Mouse (Mus musculus) heart, postnatal 10 days (tissue): ENCODE measurements around the gene Smpd2. TPM values are rescaled to one million over a fixed set of nuclear protein-coding genes. Genes with fewer than 3 reads are reported as not detected.

Source experiments
- DNase-seq, 2 experiments: peaks; one replicate each; pipeline ENCODE4 v3.0.0; 2021
- intact Hi-C: fragments of 180-260 bp; cut with DNase I; formaldehyde crosslinking; loops from one replicate; pipeline ENCODE4 v1.15.1; 2025
- total RNA-seq, 2 experiments: library from RNA; stranded (reverse); gene quantifications; 2 replicates each; pipeline ENCODE4 v1.2.3; 2021

The Smpd2 gene
- total RNA-seq, 2 experiments from 2014 or later: 48.2 to 57.7 TPM

DNA sequence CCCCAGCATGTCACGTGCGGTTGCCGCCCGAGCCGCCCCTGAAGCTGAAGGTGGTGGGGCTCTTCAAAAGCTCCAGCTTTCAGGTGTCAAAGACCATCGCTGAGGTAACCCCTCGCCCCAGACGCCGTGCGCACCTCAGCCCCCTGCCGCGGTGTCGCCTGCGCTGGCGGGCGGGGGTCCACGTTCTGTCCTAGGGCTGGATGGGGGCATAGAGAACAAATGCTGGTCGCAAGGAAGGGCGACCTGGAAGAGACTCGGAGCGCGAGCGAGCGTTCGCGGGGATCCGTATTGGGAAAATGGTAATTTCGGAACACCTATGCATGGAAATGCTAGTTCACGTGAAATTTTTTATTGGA is 327 bp upstream of the Smpd2 start:
- intact Hi-C loops: no loop called here
- DNase-seq: no peak

DNA sequence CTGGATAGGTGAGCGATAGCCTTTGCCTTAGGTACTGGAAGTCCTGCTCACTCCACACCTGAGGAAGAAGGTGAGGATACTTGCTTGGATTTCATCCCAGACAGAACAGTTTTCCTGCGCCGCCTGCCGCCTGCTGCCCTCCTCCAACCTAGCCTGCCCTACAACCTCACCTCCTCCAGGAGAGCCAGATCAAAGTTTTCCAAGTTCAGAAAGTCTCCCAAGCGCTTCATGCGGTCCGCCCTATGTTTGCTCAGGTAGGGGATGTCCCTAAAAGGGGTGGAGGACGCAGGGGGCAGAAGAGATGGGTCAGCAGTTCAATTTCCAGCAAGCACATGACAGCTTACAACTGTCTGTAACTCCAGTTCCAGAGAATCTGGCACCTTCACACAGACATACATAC is 875 bp downstream of the Smpd2 start:
- intact Hi-C loops: no loop called here
- peak; percentile 26 to 31 for DNase-seq

DNA sequence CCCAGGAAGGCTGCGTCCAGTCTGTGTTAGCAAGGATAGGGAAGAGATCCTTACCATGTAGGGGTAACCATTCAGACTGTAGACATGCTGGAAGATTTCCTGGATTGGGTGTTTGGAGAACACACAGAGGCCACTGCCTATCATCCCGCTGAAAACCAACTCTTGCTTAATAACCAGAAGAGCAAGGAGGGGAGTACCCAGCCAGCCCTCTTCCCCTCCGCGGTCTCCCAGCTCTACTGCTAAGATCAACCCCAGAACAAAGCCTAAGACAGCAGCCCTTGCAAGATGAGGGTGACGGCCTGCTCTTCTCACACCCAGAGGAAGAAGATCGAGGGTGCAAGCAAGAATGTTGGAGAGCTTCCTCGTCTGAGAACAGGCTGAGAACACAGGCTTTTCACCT is 1.3 kb downstream of the Smpd2 start:
- DNase-seq: no peak
- intact Hi-C loops: no loop called here

DNA sequence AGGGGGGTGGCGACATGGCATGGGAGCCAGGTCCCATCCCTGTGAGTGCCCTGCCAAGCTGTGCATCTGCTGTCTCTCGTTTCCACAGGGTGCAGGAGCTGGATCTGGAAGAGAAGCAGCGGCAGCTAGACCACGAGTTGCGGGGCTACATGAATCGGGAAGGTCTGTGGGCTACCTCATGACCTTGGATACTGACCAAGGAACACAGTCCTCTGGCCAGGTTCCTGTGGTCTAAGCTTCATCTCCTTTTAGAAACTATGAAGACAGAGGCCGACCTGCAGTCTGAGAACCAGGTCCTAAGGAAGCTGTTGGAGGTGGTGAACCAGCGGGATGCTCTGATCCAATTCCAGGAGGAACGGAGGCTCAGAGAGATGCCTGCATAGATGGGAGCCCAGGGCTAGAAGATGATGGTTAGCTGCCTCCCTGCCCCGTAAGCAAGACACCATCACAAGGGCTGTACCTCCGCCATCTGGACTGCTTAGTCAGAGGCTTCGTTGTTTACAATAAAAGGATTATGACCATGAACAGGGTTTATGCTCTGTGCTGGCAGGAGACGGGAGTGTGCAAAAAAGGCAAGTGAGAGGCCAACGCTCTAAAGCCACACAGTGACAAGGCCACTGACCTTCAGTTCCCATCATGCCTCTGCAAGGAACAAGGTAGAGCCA is 3.5 kb downstream of the Smpd2 start:
- intact Hi-C loops: no loop called here
- no peak for DNase-seq

DNA sequence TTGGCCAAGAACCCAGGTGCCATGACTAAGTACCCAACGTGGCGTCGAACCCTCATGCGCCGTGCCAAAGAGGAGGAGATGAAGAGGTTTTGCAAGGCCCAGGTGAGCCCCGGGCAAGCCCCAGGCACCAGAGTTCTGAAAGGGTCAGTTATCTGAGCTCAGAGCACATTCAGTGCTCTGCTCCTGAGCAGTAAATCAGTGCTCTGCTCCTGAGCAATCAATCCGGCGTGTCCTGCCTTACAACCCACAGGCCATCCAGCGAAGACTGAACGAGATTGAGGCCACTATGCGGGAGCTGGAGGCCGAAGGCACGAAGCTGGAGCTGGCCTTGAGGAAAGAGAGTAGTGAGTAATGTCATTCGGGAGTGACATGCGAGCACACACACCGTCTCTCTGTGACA is 4.4 kb downstream of the Smpd2 start:
- intact Hi-C loops: no loop called here
- DNase-seq: no peak

DNA sequence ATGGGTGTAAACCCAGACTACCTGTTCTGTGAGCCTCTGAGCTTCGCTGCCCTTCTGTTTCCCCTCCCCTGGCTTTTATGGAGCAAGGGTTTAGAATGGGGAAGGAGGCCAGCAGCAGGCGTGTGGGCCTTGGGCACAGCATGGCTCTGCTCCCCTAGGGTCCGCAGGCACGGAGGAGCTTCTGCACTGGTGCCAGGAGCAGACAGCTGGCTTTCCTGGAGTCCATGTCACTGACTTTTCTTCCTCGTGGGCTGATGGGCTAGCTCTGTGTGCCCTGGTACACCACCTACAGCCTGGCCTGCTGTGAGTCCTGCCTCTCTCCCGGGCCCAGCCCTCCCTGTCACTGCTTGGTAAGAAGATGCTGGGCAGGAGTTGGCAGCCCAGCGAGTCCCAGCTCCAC is 7.7 kb downstream of the Smpd2 start:
- intact Hi-C loops: no loop called here
- DNase-seq: no peak

- DNase-seq: peak in 1 of 2 experiments; percentile 25
- intact Hi-C loops: no loop called here
Measured at GRCm38 (mm10) chr10:41480938-41481880, 9.0 kb downstream of the Smpd2 start.

- DNase-seq: no peak
- intact Hi-C loops: no loop called here
Measured at GRCm38 (mm10) chr10:41479961-41480360, 10.2 kb downstream of the Smpd2 start.

DNA sequence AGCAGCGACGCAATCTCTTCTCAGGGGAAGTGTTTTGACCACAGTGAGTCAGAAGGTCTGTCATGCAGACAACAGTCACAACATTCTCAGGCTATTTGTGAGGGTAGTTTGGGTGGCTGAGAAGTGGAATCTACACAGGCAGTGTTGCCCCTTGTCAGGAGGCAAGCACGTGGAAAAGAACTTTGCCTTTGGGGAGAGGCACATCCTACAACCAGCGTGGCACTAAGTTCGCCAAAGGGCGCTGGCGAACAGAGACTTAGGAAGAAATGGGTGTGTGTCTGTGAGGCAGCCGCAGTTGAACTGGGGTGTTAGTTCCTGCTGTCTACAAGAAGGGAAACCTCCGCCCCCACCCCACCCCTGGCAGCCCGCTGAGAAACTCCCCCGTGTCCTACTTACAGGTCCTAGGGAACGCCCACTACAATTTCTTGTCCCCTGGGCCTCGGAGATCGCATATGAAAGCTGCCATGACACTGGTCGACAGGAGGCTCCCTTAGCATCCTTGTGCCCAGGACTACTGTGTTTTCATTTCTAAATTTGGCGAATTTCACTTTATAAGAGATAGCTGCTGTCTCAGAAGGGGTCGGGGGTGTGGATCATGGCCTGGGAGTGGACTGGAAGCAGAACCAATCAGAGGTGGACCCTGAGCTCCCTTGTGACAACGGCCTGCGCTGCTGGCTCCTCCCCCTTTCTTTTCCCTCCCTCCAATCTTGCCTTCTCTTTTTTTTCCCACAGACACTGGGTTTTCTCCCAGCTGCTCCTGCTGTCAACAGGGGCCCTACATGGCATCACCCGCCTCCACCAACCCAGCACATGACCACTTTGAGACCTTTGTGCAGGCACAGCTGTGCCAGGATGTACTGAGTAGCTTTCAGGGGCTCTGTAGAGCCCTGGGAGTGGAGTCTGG is 12.6 kb downstream of the Smpd2 start:
- intact Hi-C loops: no loop called here
- DNase-seq: peak; percentile 82 to 84

DNA sequence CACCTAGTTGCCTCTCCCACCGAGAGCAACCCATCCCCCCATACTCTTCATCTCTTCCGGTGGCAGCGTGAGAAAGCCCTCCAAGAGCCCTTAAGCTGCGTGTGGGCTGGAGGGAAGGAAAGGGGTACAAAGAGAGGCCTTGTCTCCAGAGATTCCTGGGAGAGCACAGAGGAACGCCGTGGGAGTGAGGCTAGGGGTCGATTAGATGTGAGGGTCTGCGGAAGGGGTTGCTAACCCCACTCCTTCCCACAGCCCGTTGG is 13.2 kb downstream of the Smpd2 start:
- DNase-seq: no peak

DNA sequence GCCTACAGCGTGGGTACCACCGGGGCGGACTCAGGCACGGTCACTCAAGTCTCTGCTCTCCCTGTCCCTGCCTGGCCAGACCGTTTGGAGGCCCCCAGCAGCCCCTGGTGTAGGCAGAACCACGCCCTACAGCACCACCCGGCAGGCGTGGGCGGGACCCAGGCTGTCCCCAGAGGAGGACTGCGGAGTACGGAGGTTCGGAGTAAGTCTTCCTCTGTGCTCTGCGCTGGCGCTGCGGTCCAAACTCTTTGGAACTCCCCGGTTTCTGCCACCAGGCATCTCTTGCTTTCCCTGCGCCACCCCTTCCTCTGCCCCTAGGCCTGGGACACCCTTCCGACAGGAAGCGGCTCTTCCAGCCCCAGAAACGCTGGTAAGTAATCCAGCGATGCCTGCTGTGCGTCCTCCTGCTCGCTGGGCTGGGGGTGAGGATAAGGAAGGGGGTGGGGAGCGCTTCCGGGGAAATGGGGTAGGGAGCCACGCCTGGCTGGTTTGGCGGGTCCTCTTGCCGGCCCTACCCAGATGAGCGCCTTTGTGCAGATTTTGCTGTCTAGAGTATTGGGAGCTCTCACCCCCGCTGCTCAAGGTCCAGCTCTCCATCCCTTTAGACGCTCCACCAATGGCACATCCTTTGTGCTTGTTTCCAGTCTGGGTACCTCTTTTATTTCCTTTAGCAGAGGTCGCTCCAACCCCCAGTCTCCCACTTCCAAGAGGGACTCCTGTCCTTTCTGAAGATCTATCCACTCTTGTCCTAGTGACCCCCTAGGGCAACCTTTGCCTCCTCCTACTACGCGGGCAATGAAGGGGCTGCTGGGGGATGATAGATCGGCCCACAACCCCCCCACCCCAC is 13.8 kb downstream of the Smpd2 start, which contains the start of gene Mical1:
Gene Mical1 (plus strand): TSS at position 144 of the 847 bp plus-strand sequence.
- intact Hi-C loops: no loop called here
- DNase-seq: peak; percentile 82

More for the DNA sequence above, 13.2 kb downstream of the Smpd2 start:
- intact Hi-C loops: no loop called here

DNA sequence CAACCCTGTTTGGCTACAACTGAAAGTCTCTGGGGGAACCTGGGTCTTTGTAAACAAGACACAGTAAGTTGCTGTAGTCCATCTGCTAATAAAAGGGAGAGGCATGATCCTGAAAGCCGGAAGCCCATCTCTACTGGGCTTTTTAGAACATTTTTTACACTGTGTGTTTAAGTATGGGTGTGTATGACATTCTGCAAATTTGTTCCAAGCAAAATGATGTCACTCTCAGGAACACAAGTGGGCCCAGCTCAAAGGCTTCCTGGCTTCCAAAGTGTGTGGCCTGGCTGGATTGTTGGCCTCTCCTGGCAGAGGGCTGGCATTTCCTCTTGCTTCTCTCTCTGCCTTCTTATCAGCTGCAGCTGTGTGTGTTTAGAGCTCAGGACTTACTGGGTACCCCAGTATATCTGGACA is 15.2 kb downstream of the Smpd2 start:
- DNase-seq: peak; percentile 71 to 74
- intact Hi-C loops: no loop called here

DNA sequence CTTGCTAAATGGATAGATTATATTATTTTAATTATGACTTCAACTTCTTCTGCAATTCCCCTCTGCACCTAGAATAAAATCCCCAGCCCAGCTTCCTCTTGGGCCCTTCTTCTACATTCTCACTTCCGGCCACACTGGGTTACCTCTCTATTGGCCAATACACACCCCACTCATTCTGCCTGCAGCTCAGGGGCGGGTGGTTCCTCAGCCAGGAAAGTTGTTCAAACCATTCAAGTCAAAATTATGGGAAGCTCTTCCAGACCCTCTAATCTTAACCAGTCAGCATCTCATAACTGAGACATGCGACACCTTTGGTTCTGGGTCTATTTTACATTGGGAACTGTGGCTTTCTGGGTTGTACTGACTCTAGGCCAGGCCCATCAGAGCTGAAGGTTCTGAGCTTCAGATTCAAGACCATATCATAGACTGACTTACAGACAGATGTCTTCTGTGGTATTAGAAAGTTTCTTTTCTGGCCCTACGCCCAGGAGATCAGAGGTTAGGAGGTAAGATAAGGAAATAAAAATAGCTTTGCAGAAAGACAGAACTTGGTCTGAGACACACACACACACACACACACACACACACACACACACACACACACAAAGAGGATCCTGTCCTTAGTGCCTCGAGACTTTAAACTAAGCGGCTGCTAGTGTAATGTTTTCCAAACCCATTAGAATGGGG is 16.2 kb downstream of the Smpd2 start:
- intact Hi-C loops: no loop called here
- DNase-seq: peak; percentile 87 to 88

GRCm38 (mm10) chr10:41472962-41473481 is 17.1 kb downstream of the Smpd2 start:
- no peak for DNase-seq
- intact Hi-C loops: no loop called here

DNA sequence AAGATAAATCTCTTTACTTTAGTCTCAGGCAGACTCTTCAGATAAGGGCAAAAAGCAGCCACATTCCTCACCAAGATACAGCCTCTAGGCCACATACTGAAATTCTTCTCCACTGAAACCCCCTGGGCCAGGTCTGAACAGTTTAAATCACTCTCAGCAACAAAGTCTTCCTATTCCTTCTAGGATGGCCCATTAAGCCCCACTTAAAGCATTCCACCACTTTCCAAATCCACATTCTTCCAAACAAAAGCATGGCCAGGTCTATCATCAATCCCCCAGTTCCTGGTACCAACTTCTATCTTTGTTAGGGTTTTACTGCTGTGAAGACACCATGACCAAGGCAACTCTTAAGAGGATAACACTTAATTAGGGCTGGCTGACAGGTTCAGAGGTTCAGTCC is 17.6 kb downstream of the Smpd2 start:
- intact Hi-C loops: no loop called here
- no peak for DNase-seq

- DNase-seq: no peak
- intact Hi-C loops: no loop called here
Measured at GRCm38 (mm10) chr10:41470693-41471092, 19.5 kb downstream of the Smpd2 start.

DNA sequence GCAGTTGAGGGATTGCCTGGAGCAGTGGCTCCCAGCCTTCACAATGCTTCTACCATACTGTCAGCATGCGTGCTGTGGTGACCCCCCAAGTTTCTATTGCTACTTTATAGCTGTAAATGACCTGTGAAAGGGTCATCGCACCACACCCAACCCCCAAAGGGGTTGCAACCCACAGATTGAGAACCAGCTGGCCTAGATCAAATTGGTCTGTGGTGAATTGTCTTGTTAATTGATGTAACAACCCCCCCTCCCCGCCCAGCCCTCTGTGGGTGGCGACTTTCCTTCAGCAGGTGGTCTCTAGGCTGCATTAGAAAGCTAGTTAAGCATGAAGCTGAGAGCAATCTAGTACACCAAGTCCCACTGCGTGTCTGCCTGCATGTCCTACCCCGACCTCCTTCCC is 22.8 kb downstream of the Smpd2 start:
- intact Hi-C loops: no loop called here
- DNase-seq: no peak

DNA sequence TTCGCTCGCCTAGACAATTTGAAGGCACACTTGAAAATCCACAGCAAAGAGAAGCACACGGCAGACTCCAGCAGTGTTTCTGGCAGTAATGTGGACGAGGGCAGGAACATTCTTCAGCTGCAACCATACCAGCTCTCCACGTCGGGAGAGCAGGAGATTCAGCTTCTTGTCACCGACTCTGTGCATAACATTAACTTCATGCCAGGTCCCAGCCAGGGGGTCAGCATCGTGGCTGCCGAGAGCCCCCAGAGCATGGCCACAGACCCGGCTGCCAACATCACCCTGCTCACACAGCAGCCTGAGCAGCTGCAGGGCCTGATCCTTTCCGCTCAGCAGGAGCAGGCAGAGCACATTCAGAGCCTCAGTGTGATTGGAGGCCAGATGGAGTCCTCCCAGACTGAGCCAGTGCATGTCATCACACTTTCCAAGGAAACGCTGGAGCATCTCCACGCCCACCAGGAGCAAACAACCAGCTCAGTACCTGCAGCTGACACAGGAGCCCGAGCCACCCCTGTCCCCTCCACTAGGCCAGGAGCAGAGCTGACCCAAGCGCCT is 25.7 kb downstream of the Smpd2 start:
- DNase-seq: no peak
- intact Hi-C loops: no loop called here

DNA sequence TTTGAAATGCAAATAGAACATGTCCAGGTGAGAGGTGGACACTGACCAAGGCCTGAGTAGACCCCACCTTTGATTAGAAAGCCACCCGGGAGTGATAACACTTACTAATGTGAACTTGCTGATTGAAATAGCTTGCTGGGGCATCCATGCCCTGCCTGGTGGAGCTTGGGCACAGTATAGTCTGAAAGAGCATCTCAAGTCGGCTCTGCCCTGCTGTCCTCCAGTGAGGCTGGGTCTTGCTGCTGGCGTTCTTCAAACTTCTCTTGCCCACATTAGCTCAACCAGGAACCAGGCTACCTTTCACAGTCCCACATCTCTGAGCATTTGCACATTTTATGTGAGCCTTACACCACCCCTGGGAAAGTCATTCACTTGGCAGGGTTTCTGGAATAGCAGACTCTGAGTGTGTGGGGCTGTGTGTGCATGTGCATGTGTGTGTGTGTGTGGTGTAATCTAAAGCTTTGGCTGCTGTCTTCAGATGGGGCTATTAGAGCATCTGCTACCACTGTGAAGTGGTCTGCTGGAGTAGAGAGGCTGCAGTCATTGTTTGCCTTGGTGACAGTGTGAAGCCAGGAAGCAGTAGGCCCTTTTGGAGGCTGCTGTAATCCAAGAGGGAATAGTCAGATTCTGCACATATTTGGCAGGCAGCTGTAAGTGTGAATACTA is 29.0 kb downstream of the Smpd2 start:
- intact Hi-C loops: no loop called here
- no peak for DNase-seq
